Mouse (Mus musculus) macrophage (primary cell): ENCODE measurements around the gene Zscan4d. TPM values are rescaled to one million over a fixed set of nuclear protein-coding genes. Genes with fewer than 3 reads are reported as not detected.
"Not testable (repeated sequence)": the region's sequence is repeated elsewhere in the genome, so short reads cannot be mapped to it uniquely, and the experiment has no call there.

Experiments used
- H3K27ac ChIP-seq: fragments of 350-480 bp; formaldehyde crosslinking; 2 replicates; pipeline ENCODE4 v1.9.0; 2021
- H3K36me3 ChIP-seq: fragments of 350-480 bp; formaldehyde crosslinking; 2 replicates; pipeline ENCODE4 v1.9.0; 2021; ENCODE audit errors: inconsistent target
- H3K4me3 ChIP-seq: fragments of 350-480 bp; formaldehyde crosslinking; 2 replicates; pipeline ENCODE4 v1.9.0; 2021; ENCODE audit errors: inconsistent target
- H3K79me2 ChIP-seq: fragments of 350-480 bp; formaldehyde crosslinking; 2 replicates; pipeline ENCODE4 v1.9.0; 2021; ENCODE audit errors: inconsistent target
- WGBS: methylation state at CpG from one replicate; pipeline ENCODE4 v1.1.7; 2026; ENCODE audit warnings: inconsistent platforms; ENCODE audit not compliant: missing documents; 5-methylcytosine and 5-hydroxymethylcytosine counted together
- polyA plus RNA-seq: library from polyadenylated mRNA; stranded (reverse); fragments of 250-400 nt; gene quantifications from 3 replicates; pipeline ENCODE4 v1.2.4, GENCODE M21; 2018; ENCODE audit warnings: inconsistent platforms
- total RNA-seq, 78 experiments: library from RNA; depleted of rRNA; stranded (reverse); fragments of 250-400 nt; gene quantifications; 1 replicate in 9 of 78; 2 replicates in 24 of 78; 3 replicates in 43 of 78; 4 replicates in 2 of 78; pipeline ENCODE4 v1.2.4; 2018; ENCODE audit warnings: inconsistent platforms in 56 of 78

The Zscan4d gene
- not detected for total RNA-seq (2018; cell fraction: chromatin; rRNA removed)
- total RNA-seq (2018; cell fraction: cytosol; rRNA removed) = not detected
- not detected for total RNA-seq (2018; cell fraction: nucleus; rRNA removed)
- polyA plus RNA-seq = not detected in 3 replicates

- not testable (repeated sequence) for H3K79me2 ChIP-seq, H3K36me3 ChIP-seq, H3K27ac ChIP-seq, H3K4me3 ChIP-seq
- WGBS = 75% methylated on average over 4 of the region's 4 CpGs
These were observed at the start of gene Zscan4d for GRCm38 (mm10) chr7:11166059-11166458. TSS of gene Zscan4d (minus strand) at chr7:11166159.

GRCm38 (mm10) chr7:11158036-11158435 lies 7.9 kb downstream of the Zscan4d start:
- H3K79me2 ChIP-seq, H3K36me3 ChIP-seq, H3K27ac ChIP-seq, H3K4me3 ChIP-seq: not testable (repeated sequence)
- whole genome bisulfite sequencing = 47% methylated on average over 6 of the region's 6 CpGs

Other genes with a start within 250 kb of the Zscan4d start
- gene Zscan4c, start 160.4 kb downstream of the Zscan4d start, polyA plus RNA-seq = not detected in 3 replicates
- gene Zscan4-ps1, start 96.5 kb downstream of the Zscan4d start, polyA plus RNA-seq = not detected in 3 replicates
- gene Zscan4e, start 144.5 kb upstream of the Zscan4d start, polyA plus RNA-seq = not detected in 3 replicates
- not detected in 3 replicates for gene Zscan4f, start 231.8 kb upstream of the Zscan4d start, polyA plus RNA-seq